Mouse (Mus musculus) kidney, postnatal 10 days (tissue): ENCODE measurements around the gene Gdap1l1.

Experiments
- DNase-seq: peaks from one replicate; pipeline ENCODE4 v3.0.0; 2021; ENCODE audit warnings: mixed read lengths

Gene Gdap1l1

DNA sequence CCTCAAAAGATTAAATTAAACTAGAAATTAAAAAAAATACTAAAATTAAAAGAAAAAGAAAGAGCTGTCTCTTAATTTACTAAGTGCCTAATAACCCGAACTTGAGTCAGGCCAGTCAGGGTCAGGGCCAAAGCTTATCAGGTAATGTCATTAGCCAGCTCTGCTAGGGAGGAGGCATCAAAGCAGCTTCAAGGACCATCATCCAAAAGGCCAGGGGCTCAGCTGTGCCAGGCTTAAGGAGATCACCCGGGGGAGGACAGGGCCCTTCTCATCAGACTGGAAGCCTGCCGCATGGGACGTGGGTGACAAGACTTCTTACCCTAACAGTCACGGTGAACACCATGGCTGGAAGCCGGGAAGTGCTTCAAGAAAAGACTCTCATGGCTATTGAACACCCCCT, 29.3 kb downstream of the Gdap1l1 start:
- no peak for DNase-seq

DNA sequence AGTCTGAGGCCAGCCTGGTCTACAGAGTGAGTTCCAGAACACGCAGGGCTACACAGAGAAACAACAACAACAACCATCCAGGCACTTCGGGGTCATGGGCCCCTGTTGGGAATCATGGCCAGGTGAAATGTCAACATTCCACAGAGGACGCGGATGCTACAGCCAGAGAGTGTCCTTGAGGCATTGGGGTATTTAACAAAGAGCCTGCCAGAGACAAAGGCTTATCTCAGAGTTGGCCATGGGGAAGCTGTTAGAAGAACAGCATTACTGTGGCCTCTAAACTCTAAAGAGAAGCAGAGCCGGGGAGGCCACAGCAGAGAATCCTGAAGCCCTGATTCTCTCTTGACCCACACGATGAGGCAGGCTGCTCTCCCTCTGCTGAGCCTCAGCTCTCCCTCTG, 30.6 kb downstream of the Gdap1l1 start:
- DNase-seq = no peak

DNA sequence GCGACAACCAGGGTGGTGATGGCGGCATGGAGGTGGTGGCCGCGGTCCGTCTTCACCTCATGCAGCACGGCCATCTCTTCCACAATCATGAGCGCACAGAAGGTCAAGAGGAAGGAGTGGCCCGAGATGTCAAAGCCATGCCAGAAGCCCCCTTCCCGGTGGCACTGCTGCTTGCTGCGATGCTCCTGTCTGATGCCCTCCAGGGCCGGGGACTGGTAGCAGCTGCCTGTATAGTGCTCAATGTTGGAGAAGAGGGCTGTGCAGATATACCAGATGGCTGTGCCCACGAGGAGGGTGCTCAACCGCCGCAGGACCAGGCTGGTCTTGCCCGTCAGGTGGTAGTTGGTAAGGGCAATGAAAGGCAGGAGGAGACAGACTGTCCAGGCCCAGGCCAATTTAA, 31.4 kb downstream of the Gdap1l1 start:
- DNase-seq = no peak

DNA sequence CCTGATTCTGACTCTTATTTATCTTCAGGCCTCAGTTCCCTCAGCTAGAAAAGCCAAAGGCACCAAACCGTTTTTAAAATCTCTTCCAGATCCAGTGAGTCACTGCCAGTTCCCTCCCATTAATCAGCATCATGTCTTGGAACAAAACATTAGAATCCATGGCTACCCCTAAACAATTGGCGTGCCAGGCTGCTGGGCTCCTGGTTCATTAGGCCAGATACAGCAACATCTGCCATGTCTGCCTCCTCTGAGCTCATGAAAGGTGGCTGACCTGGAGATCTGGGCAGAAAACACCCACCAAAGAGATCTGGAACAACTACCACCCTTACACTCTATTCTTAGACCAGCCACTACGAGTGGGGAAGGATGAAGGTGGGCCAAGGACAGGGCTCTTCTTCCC, 32.9 kb downstream of the Gdap1l1 start:
- DNase-seq = no peak

DNA sequence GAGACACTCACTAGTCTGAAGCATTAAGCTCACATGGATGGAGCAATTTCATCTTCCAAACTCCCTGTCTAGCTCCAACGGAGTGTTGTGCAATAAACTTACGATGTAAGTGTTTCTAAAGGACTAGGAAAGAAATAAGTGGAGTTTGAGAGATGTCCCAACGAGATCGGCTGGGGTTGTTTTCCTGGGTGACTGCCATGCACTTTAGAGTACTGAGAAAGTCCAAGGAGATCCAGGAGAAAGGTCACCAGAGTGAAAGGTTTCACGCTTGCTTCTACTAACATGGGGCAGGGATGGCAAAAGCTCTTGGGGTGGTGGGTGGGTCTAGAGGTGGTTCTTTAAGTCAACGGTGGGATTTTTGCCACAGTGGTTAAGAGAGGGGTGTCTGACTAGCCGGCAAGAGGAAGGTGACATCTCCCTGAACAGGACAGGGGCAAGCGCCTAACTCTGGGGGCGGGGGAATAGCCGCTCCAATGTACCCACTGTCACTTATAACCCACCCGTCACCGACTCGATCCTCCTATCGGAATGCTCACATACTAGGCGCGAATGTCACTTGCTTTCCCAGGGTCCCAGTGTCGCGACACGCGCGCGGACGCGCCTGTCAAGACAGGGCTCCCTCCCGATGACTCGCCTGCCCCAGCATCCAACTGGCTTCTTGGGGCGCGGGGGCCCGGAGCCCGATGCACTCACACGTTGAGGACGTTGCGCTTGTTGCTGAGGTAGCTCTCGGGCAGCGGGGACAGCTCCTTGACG, 33.6 kb downstream of the Gdap1l1 start:
- DNase-seq = peak; percentile 22

DNA sequence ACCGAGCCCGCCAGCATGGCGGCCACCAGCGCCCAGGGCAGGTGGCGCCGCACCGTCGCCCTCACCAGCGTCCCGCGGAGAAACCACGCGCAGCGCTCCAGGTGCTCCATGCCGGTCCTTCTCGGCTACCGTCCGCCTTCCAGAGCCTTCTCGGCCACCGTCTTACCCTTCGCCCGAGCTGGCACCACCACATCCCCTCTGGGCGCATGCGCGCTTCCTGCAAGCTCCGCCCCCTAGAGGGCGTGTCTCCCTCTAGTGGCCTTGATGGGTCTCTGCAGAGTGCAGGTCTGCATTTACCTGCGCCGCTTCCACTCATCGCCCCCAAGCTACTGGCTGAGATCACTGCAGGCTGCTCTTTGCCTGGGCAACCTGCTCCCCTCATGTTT, 34.2 kb downstream of the Gdap1l1 start, which contains the start of gene Fitm2:
Gene Fitm2 (minus strand): TSS at position 164 of the 386 bp plus-strand sequence.
- DNase-seq = peak; percentile 97

DNA sequence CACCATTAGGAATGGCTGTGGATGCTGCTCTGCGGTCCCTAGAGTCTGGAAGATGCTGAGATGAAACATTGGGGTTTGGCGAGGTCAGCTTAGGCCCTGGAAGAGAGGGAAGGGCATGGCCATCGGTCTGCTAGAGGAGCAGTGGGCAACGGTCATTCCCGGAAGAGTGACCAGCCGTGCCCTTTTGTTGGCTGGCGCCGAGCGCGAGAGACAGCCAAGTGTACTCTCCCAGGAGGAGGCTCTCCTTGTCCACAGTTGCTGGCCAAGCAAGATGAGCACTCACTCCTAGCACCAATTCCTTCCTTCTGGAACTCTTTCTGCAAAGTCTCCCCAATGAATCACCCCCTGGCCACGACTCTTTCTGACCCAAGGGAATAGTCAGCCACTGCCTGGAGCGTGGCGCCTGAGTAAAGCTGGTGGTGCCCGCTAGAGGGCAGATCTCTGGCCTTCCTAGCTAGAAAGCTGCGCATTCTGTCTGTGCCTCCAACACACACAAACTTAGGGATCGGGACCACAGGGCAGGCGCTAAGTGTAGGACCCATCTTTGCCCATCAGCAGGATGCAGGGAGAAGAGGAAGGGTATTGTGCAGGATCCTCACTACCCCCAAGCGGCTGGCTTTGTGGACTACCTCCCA, 42.0 kb downstream of the Gdap1l1 start:
- DNase-seq = peak; percentile 41

DNA sequence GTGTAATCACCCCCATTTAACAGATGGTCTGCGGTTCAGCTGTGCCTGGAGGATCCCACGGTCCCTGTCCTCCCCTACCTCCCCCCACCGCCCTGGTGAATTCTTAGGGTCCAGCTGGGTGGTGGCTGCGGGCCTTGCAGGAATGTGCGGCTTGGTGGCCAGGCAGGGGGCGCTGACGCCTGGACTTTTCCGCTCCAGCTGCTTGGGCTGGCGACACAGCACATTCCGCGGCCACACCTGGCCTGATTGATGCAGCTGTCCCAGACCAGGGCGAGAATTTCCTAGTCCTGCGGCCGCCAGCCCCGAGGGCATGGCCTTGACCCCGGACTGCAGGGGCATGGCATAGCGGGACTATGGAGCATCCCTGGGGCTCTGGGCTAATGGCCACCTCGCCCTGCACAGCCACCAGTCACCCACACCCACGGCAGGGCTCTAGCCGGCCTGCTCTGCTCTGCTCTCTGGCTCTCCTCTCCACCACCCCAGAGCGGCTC, 43.3 kb downstream of the Gdap1l1 start:
- DNase-seq = peak; percentile 74

DNA sequence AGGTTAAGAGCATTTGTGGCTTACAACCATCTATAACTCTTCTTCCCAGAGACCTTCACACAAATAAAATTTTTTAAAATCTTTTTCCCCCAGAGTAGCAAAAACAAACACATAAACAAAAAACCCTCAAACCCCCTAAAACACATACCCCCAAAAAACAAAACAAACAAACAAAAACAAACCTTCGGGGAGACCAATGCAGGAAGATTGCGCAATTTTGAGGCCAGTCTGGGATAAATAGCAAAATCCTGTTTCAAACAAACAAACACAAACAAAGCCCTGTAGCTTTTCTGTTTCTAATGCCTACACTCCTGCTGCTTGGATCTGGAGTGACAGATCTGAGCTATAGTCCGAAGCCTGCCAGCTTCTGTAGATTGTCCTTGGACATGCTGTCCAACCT, 49.1 kb downstream of the Gdap1l1 start:
- DNase-seq = no peak

DNA sequence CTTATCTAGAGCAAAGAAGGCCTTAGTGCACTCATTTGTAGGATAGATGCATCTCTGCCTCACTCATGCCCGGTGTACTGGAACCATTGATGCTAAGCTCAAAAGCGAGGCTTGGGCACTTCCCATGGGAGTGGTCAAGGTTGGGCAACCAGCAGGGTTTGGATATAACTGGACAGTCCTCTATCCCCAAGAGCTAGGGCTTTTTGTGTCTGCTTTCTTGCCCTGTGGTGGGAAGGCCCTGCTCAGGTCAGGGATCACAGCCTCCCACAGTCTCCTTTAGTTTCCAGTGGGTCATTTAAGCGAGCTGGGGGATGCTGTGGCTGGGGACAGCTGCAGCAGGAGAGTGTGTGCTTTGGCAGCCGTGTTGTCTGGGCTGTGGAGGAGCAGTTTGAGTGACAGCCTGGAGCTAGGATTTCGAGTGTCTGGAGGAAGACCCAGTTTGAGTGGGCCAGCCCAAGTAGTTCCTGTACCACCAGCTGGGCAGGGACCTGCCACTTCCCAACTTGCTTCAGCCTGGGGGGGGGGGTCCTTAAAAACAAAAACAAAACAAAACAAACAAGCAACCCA, 51.5 kb downstream of the Gdap1l1 start:
- no peak for DNase-seq

DNA sequence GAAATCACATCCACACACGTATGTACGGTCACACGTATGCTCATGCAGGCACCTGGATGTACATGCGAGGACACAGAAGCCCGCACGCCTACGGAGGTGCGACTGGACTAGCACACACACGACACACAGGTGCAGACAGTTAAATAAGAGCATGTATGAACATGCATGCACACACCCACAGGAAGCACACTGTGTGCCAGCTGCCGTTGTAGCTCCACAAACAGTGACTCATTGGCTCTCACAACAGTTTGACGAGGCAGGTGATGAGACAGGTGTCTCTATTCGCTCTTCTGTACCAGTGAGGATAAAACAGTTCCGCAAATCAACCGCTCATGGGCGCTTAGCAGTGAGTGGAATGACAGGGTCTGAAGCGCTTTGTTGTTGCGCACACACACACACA, 52.4 kb downstream of the Gdap1l1 start:
- no peak for DNase-seq

DNA sequence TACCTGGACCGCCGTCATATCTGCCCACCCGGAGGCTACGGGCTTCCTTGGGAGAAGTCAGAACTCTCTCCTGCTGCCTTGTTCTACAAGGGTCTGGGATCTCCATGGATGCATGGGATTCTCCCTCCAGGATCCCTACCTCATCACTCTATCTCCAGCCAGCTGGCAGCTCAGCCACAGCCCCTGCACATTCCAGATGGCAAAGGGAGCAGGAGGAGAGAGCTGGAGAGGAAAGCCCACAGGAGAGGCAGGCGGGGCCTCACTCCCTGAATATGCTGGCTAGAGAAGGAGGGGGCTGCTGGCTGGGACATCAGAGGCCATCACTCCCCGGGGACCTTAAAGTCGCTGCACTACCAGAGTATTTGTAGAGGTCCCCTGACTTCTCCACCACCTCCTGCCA, 53.1 kb downstream of the Gdap1l1 start:
- DNase-seq = no peak

DNA sequence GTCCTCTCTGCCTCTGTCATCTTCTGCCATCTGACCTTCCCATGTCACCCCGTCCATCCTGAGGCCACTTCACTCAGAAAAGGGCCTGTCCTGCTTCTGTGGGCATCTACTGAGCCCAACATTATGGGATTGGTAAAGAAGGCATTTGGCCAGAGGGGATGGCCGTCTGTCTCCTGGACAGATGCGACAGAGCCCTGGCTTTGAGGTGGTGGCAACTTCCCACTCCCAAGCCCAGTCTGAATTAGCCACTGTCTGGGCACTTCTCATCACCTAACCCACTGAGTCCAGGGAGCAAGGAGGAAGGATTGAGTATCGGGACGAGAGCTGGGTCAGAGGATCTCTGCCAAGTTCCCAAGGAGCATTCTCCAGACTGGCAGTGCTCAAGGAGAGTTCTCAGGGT, 53.7 kb downstream of the Gdap1l1 start, which contains the start of gene R3hdml:
Gene R3hdml (plus strand): TSS at position 301 of the 400 bp plus-strand sequence.
- no peak for DNase-seq

DNA sequence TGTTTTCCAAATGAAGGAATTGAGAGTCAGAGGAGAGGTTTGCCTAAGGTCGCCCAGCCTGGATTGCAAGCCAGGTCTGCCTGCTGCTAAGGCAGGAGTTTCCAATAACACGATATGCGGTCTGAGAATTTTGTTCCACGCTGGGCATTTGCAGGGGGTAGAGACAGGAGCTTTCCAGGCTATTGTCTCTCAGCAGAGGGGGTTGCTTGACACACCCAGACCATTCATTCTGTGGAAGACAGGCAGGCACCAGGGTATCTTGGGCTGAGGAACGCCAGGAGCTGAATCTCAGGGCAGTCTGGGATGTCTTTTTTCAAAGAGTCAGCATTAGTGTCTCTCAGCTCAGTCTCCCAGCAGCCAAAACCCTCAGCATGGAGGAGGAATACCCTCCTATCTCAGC, 54.8 kb downstream of the Gdap1l1 start:
- no peak for DNase-seq

DNA sequence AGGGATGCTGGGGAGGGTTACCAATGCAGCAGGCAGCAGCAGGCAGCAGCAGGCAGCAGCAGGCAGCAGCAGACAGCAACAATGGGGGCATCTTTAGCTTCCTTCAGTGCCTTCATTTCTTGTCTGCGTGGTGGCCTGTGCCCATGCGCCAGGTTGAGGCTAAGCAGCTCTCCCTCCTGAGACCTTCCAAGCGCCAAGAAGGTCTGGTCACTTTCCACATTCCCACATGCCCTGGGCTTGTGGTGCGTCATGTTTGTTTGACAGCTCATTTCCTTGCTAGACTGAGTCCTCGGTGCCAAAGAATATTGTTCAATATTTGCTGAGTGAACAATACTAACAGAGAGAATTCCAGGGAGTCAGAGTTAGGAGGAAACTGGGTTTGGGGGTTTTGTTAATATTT, 55.7 kb downstream of the Gdap1l1 start:
- no peak for DNase-seq

DNA sequence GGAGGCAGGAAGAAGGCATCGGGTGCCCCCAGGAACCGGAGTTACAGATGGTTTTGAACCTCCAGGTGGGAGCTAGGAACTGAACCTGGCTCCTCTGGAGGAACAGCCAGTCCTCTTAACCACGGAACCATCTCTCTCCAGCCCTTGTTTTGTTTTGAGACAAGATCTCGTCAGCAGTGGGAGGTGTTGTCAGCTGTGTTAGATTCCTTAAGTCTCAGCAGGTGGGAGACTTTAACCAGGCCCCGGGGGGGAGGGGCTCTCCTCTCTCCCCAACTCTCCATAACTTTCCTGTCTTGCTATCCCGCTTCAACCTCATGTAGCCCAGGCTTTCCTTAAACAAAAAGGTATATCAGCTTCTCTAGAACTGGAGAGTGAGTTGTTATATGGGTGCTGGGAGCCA, 56.2 kb downstream of the Gdap1l1 start:
- no peak for DNase-seq

DNA sequence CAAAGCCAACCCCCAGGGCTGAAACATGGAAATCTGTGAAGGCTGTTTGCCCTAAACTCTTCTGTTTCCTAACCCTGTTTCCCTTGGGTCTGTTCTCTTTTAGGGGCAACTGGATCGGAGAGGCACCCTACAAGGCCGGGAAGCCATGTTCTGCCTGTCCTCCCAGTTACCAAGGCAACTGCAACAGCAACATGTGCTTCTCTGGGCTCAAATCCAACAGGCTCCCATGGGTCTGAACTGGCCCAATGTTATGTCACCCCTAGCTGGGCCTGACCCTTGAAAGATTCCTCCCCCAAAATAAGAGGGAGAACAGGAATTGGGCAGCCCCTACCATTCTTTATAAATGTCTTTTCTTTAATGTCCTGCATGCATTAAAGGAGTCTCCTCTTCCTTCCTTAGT, 63.9 kb downstream of the Gdap1l1 start:
- DNase-seq = peak; percentile 47

DNA sequence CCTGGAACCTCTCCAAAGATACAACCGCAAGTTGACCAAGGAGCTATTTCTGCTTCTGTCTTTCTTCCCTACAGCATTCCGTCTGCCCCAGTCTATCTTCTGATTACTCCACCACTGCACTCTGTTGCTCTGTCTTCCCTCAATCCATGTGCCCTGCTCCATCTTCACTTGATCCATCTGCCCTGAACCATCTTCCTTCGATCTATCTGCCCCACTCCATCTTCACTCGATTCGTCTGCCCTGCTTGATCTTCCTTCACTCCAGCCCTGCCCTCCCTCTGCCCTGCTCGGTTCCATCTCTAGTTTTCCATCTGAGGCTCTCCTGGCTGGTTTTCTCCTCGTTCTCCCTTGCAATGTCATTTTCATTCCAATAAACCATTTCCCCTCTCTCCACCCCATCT, 64.9 kb downstream of the Gdap1l1 start:
- DNase-seq = no peak
